Mouse (Mus musculus): ENCODE measurements around the gene Jph4.

Jph4 gene

DNA sequence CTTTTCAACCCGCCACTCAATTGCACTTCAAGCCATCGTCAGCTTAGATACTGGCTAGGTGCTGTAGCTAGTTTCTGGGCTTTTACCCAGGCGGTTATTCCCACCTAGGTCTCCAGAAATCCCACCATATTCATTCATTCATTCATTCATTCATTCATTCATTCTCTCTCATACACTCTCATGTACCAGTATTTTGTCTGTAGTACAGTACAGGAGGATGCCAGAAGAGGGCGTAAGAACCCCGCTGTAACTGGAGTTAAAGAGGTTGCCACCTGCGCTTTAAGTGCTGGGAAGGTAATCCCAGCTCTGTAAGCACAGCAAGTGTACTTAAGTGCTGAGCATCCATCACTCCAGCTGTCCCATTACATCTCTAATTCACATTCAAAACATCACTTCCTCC lies 22.8 kb downstream of the Jph4 start:
- peak in 1 of 2 experiments; percentile 38 for DNase-seq

DNA sequence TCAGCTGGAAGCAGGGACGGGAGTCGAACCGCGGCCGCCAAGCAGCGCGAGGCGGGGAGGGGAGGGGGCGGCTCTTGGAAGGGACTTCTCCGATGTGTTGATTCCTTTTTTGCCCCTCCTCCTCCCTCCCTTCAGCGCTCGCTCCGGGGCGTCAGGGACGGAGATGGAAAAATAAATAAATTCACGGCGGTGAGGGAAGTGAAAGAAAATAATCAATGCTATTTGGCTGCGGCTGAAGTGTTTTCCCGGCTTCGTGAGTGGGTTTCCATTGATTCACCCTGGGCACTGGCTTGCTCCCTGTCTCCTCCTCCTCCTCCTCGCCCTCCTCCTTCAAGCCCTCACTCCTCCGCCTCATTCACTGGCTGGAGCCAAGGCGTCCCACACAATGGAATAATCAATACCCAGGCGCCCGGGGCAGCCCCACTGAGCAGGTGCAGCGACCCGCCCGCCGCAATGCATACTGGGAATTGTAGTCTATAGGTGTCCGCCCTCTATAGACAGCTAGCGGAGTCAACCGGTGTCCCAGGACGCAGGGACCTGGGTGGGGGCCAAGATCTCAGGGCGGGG lies 24.6 kb downstream of the Jph4 start, which contains the start of gene Zfhx2:
Gene Zfhx2 (minus strand): TSS at position 314 of the 567 bp plus-strand sequence.
- peak; percentile 97 to 98 for DNase-seq

DNA sequence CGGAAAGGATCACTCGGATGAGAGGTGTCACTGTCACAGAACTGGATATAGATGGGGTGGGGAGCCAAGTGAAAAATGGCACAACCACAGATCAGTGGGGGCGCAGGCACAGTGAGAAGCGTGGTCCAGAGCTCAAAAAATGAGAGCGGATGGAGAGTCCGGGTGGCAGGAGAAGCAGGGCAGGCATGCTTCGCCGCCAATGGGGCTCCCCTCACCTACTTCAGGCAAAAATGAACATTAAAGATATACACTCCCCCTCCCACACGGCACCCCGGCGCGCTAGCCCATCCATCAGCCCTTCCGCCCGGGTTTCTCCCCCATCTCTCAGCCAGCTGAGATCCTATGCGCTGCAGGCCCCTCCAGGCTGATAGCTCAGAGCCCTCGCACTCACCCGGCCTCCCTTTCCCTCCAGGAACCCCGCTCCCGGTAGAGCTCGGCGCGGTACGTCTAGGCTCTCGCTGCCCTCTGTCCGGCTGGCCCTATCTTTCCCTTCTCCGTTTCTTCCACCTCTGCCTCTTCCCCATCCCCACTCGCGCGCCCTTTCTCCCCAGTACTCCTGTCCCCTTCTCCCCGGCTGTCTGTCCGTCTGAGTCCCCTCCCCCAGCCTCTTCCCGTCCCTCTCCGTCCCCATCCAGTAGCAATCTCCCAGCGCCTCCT lies 25.4 kb downstream of the Jph4 start:
- peak; percentile 67 to 74 for DNase-seq

DNA sequence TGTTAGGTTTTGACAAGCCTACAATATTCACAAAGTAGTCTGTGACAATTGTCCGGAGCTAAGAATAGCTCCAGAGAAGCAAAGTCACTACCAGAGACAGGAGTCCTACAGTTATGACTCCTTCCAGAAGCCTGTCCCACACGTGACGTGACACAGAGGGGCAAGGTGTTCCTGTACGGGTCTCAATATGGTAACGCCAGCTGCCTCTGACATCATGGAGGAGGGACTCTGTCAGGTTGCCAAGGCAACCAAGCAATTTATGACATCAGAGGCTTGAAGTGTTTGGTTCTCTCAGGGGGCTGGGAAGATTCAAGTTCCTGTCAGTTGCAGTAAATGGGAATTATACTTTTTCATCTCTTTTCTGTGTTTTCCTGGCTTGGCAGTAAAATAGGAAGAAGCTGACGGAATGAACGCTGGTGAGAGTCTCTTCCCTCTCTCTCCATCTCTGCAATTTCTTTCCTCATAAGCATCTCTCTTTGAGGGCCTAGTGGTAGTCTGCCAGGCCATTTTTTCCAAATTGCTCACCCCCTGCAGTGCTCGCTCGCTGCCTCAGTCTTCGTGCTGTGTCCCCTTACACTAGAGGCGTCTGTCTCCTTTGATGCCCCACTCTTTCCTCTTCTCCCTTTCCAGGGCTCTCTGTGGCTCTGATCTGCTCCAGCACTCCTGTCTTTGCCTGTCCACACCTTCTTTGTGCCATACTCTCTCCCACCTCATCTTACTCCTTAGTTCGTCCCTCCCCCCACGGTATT lies 27.4 kb downstream of the Jph4 start:
- DNase-seq: peak; percentile 62 to 70

DNA sequence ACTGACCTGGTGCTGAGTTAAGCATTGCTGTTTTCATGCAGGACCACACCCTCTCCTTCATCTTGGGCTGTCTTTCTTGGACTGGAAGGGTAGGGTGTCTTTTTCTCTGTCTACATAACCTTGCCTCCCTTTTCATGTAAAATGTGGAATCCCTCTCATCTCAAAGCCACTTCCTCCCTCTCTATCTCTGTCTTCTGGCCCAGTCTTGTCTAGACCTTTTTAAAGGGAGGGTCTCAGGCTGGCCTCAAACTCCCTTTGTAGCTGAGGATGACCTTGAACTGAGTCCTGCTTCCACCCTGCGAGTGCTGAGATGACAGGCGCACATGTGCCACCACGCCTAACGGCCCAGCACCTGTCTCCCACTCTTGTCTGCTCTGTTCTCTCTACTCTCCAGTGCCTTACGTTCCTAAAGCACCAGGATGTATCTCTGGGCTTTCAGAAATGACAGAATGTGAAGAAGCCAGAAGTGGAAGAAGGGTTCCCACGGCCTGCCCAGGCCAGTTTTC lies 30.7 kb downstream of the Jph4 start:
- DNase-seq: no peak

DNA sequence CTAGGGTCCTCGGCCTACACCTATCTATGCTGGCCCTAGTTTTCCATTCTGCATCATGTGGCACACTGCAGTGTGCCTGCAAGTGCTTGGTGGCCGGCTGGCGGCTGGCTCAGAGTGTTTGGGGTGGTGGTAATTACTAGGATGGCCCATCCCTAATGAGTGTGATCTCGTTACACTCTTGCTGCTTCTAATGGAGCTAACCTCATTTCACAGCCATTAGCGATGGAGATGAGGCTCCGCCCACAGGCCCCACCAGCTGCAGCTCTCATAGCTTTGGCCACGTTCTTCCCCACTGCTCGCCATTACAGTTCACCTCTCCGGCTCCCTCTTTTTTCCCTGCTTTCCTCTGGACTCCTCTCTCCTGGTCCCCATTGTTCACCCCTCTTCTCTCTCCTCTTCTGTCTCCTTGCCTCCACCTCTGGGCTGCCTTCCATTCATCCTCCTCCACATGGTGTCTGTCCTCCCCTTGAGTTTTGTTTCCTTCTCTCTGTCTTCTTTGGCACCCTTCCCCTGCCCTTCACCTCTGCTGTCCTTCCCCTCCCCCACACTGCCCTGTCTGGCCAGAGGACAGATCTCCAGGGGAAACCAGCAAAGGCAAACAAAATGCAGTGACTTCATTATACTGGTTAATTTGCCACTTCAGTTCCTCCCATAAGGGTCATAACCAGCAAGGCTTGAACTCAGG lies 31.3 kb downstream of the Jph4 start:
- peak in 1 of 2 experiments; percentile 62 for DNase-seq

DNA sequence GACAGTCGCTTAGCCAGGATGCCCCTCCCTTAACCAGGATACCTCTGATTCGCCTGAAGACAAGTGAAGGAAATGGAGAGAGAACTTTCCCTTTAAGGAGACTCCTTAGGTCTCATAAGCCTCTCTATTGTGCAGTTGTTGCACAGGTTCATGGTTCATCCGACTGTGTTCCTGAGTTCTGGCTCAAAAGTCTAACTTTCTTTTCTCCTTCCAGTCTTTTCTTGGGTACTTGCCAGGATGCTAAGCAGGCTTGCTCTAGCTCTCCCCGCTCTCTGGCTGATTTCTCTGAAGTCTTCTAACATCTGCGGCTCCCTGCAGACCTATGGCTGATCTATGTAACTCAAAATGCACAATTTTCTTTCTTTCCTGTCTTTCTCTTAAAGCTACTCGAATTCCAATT lies 33.3 kb downstream of the Jph4 start:
- DNase-seq: no peak

DNA sequence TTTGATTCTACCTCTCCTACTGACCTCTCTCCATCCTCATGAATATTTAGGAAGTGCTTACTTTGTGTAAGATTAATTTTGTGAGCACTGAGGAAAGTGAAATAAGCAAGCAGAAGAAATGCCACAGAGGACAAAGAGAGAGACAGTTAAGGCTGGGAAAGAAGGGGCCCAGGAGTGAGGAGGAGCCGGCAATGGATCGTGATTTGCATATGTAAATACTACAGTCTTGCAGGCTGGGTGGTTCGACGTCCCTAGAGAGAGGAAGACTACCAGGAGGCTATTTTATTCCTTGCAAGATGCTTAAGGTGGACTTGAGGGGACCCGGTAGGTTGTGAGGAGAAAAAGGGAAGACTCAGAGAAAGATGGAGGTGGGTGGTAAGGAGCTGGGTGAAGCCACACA lies 35.6 kb downstream of the Jph4 start:
- DNase-seq: no peak

DNA sequence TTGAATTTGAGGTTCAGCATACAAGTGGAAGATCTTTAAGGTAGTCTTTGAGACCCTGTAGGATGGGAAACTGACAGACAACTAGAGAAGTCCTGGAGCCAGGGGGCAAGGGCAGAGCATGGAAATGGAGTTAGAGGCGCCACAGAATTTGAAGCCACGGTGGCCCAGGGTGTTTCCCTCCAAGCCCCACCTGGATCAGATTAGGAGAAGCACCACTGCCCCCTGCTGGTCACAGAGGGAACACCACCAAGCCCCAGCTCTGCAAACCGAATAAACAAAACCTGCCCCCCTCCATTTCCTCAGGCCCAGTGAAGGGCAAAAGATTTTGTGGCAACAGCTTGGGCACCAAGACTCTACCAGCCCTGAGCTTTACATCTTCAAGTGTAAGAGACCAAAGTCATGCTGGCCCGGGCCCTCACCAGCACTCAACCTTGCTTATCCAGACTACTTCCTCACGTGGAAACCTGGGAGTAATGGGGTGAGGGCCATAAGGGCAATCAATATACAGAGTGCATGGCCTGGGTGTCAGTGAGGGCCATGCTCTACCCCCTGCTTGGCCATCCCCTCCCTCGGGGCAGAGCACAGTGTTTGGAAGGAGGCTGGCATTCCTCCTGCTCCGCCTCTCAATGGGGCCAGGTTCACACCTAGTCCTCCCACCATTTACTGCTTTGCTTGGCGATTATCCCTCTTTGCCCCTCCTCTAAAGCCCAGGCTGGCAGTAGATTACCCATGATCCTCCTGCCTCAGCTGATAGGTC lies 37.3 kb downstream of the Jph4 start:
- peak; percentile 89 to 94 for DNase-seq

DNA sequence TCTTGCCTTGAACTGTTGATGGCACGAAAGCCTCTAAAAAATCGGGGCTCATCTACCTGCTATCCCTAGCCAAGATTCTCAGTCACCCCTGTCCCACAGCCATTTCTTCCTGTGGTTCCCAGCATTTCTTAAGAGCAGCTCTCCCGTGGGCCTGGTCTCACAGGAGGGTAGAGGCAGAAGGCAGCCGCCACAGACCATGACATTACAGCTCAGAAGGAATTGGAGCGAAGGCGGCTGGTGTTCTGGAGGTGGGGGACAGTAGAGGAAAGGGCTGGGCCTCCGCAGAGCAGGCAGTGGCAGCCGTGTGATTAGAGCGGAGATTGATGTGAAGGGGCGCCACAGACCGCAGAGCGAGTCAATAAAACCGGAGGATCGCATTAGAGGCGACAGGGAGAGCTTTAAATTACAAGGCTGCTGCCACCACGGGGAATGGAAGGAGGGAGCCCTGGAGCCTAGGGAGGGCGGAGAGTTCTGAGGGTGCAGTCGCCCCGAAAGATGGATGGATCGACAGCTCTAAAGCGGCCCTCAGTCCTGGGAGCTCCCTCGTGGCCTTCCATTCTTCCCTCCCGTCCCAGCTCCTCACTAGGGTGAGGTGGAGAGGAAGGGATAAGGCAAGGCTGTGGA lies 38.3 kb downstream of the Jph4 start:
- DNase-seq: peak in 1 of 2 experiments; percentile 44

DNA sequence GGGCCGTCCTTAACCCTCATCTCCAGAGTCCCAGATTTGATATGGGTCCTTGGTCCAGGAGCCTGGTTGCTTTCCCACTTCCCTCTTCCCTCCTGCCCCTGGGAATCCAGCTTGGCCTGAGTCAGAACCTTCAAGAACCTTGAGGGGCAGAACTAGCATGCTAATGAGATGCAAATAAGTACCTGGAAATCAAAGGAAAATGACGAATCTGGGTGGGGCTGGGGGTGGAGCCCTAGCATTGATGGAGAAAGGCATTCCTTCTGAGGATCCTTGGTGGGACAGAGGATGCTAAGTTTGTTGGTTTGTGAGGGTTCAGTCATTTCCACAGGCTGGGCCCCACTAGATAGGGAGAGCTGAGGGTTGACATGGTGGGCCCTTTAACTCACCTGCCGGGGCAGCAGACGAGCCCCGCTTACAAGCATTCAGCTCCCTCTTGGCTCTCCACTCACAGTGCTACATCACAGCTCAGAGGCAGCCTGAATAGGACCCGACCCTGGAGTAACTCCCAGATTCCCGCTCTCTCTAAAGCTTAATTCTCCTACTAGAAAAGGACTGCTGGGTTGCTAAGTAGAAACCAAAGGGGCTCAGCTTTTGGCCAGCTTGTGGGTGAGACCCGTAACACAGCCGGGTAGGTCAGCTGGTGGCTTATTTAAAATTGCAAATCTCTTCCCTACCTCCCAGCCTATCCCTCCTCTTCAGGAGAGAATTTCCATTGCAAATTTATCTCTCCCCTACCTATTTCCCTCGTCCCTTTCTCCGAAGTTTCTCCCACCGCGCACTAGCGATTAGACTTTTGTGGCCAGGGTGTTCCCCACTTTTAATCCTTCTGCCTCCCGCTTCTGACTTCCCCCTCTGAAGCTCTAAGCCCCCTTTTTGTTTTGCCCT lies 39.0 kb downstream of the Jph4 start:
- peak in 1 of 2 experiments; percentile 36 for DNase-seq

DNA sequence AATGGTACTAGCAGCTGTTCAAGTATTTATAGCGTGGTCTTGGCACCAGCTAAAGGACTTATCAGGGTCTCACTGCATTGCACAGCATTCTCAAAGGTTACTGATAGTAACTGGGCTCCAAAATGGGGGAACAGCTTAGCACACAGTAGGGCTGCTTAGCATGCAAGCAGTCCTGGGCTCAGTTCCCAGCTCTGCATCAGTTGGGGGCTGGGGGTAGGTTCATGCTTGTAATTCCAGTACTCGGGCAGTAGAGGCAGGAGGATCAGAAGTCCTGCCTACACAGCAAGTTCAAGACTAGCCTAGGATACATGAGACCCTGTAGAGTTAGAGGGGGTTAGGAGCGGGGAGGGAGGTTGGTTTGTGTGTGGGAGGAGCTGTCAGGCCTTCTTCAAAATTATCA lies 39.8 kb downstream of the Jph4 start:
- DNase-seq: peak in 1 of 2 experiments; percentile 54

DNA sequence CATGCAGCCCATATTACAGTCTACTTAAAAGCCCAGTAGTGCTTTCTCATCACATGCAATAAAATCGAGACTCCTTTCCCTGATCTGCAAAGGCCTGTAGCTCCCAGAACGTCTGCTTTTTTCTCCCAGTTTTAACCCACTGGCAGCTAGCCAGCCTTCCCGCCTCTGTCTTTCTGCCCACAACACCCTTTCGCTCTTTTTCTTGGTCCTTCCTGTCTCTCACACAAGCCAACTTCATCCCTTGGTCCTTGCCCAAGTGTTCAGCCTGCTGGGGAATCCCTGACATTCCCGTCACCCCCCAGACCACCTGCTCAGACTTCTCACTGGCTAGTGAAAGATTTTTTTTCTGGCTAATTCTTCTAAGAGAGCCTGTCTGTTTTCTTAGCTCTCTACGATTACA lies 40.5 kb downstream of the Jph4 start:
- DNase-seq: peak; percentile 71 to 80

DNA sequence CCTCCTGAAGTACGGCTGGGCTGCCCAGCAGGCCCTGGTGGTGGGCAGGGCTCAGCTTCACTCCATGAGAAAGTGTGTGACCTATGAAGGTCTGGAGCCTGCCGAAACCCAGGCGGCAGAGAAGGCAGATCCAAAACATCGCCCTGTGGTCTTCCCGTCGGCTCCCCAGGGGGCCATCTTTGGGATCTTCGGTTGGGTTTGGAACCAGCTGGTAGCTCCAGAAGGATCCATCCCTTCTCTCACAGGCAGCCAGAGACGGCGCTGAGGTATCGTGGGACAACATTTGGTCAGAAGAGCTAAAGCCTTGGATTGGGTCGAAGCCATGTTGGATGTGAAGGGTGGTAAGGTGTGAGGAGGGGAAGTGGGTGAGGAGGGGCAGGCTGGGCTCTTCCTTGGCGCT lies 42.3 kb downstream of the Jph4 start:
- peak in 1 of 2 experiments; percentile 50 for DNase-seq

DNA sequence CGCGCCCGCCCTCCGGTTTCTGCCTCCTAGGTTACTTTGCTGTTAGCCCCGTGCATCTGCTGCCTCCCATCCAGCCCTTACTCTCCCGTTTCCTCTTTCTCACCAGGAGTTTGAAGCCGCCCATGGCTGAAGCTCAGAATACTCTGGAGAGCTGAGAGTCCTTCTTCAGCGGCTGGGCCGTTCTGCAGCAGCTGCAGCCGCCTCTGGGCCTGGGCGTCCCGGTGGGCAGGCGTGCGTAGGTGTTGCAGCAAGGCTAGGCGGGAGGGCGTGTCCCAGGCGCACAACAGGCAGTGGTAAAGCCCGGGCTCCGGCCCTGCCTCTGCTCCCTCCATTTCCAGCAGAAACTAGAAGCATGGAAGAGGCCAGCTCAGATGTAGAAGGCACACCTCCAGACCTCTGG lies 45.0 kb downstream of the Jph4 start:
- no peak for DNase-seq

DNA sequence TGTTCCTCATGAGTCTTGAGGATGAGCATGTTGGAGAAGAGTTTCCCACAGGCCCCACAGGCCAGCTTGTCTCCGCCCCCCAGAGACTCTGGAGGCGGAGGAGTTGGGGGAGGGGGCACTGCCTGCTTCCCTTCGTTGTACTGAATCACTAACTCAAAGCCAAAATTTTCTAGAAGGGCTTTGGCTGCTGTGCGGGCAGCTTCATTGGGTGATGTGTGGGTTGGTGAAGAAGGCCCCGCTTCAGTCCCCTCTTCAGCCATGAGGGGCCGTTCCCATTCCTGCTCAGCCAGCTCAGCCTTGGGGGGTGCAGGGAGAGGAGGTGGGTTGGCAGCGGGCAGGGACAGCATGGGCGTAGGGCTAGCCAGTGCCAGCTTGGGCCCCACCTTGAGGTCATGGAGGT lies 50.7 kb downstream of the Jph4 start:
- DNase-seq: peak in 1 of 2 experiments; percentile 51

DNA sequence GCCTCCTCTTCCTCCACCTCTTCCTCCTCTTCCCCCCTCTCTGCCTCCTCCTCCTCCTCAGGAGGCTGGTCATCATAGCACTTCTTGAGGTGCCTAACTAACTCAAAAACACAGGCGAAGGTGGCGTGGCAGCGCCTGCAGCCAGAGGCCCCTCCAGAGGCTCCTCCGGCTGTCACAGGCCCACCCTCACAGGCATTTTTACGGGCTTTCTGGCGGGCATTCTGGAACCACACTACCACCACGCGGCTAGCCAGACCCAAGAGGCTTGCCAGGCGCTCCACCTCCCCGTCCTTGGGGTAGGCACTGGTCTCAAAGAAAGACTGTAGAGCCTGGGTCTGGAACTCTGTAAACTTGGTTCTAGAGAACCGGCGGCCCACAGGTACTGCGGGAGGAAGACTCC lies 51.3 kb downstream of the Jph4 start:
- peak in 1 of 2 experiments; percentile 59 for DNase-seq

DNA sequence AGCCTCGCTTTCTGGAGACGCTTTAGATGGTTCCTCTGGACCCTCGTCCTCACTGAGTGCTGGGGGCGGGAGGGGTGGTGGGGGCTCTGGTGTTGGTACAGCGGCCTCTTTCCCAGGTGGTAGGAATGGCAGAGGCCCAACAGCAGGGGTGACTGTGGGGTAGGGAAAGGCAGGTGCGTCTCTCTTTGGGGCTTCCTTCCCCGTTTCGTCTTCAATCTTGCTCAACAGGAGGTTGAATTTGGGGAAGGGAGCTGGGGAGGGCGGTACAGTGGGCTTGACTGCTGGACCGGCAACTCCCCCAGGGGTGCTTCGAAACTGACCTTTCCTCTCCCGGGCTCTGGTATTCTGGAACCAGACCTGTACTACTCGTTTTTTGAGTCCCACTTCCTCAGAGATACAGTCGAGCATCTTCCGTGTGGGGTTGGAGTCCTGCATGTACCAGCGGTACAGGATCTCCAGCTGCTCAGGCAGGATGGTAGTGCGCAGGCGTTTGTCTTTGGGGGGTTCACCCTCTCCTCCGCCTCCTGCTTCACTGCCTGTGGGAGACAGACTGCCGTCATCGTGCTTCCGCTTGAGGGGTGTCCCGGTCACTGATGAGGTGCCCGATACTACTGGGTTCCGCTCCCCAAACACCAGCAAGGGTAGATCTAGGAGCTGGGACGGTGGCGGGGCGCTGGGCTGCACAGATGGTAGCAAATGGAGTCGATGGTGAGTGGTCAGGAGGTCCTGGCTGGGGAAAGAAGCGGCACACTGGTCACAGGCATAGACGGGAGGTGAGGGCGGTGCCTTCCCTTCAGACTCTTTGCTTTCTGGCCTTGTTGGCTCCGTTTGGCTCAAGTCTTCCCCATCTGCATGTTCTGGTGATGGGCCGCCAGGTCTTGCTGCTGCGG lies 52.0 kb downstream of the Jph4 start:
- peak in 1 of 2 experiments; percentile 50 for DNase-seq

DNA sequence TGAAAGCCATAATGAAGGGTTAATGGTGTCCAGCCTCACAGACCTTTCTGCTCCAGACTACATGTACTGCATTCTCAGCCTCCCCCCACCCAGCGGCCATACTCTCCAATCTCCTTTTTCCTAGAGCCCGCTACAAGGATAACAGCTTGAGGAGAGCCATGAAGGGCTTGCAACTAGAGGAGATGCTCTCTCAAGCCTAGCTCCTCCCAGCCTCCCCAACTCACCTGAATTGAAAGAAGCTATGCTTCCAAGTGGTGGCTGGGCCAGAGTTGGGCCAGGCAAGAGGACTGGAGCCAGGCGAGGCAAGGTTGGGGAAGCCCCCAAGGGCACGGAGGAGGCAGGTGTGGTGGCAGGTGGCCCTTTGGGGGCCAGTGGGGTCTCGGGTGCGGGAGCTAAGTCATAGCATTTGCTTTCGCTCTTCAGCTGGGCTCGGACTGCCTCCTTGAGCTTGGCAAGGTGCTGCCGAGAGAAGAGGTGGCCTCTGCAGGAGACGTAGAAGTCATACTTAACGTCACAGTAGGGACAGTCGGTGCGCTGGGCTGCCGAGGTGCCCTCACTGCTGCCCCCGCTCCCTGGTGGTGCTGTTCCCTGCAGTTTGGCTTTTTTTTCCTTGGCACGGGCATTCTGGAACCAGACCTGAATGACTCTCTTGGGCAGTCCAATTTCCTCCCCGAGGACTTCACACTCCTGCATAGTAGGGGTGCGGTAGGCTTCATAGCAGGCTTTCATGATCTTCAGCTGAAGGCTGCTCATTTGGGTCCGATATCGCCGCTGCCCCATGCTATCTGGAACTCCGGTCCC lies 53.0 kb downstream of the Jph4 start:
- DNase-seq: peak; percentile 56 to 57
